Mouse (Mus musculus) gastrocnemius, adult 2 months (tissue): ENCODE measurements around the gene Cdkl5. TPM values are rescaled to one million over a fixed set of nuclear protein-coding genes. Genes with fewer than 3 reads are reported as not detected.

Experiments
- DNase-seq: peaks from one replicate; pipeline ENCODE4 v3.0.0; 2022
- H3K27ac ChIP-seq: fragments of 200-600 bp; 2 replicates; pipeline ENCODE4 v1.8.1; 2022; ENCODE audit warnings: mild to moderate bottlenecking
- H3K4me3 ChIP-seq: fragments of 200-600 bp; 2 replicates; pipeline ENCODE4 v1.8.1; 2022; ENCODE audit warnings: mild to moderate bottlenecking, moderate library complexity
- CTCF ChIP-seq: fragments of 200-600 bp; IDR thresholded peaks from 2 replicates; pipeline ENCODE4 v1.8.1; 2022; ENCODE audit warnings: antibody characterized with exemption, mild to moderate bottlenecking, moderate library complexity
- intact Hi-C: fragments of 180-260 bp; cut with DNase I; formaldehyde crosslinking; loops from one replicate; pipeline ENCODE4 v1.15.1; 2025
- total RNA-seq, 2 experiments: library from RNA; stranded (reverse); gene quantifications; 2 replicates each; pipeline ENCODE4 v1.2.3; 2021

Cdkl5 gene
- total RNA-seq, 2 experiments from 2014 or later: 0.69 to 1.8 TPM

- peak within 1 kb of the TSS; percentile 76 for H3K4me3 ChIP-seq
- H3K27ac ChIP-seq: 0 out of 2 replicates have a peak within 1 kb of the TSS, but pooled peaks have one; percentile 81
- intact Hi-C loops: loop anchor here (10.0 kb wide), 1 partner anchor 263 kb away; the partner anchor contains the start of gene Phka2
- TF ChIP-seq CTCF: no peak
- no peak for DNase-seq
Measured at GRCm38 (mm10) chrX:160767713-160768112, 226.8 kb downstream of the Cdkl5 start, which contains the start of gene Rs1. Gene Rs1 (plus strand): TSS chrX:160768013.

- TF ChIP-seq CTCF: no peak
- Histone ChIP-seq H3K4me3 (peak overlapping the region; percentile 76), H3K27ac (peak overlapping the region; percentile 81)
- no peak for DNase-seq
- intact Hi-C loops: loop anchor here (10.0 kb wide), 1 partner anchor 261 kb away; the partner anchor contains the start of gene Phka2
Measured at GRCm38 (mm10) chrX:160766233-160766616, 228.3 kb downstream of the Cdkl5 start.

- intact Hi-C loops: loop anchor here (10.0 kb wide), 1 partner anchor 261 kb away; the partner anchor contains the start of gene Phka2
- peak; percentile 87 for DNase-seq
Measured at GRCm38 (mm10) chrX:160765389-160766232, 228.9 kb downstream of the Cdkl5 start.

GRCm38 (mm10) chrX:160750808-160751207 lies 243.7 kb downstream of the Cdkl5 start:
- TF ChIP-seq CTCF: no peak
- H3K4me3 ChIP-seq: no peak overlapping the region
- intact Hi-C loops: no loop called here
- DNase-seq: no peak
- H3K27ac ChIP-seq: no peak overlapping the region

More at GRCm38 (mm10) chrX:160765389-160766232, 228.9 kb downstream of the Cdkl5 start:
- peak overlapping the region; percentile 76 for H3K4me3 ChIP-seq
- H3K27ac ChIP-seq: peak overlapping the region; percentile 81
- no peak; the same call in 1 of the 2 replicates for TF ChIP-seq CTCF

GRCm38 (mm10) chrX:160748653-160749052 lies 245.9 kb downstream of the Cdkl5 start:
- no peak for DNase-seq
- intact Hi-C loops: no loop called here
- no peak for TF ChIP-seq CTCF
- H3K4me3 ChIP-seq: no peak overlapping the region
- no peak overlapping the region for H3K27ac ChIP-seq

GRCm38 (mm10) chrX:160745399-160745798 lies 249.1 kb downstream of the Cdkl5 start:
- intact Hi-C loops: no loop called here
- Histone ChIP-seq H3K27ac (no peak overlapping the region), H3K4me3 (no peak overlapping the region)
- TF ChIP-seq CTCF: no peak
- DNase-seq: no peak

GRCm38 (mm10) chrX:160735650-160736049 lies 258.9 kb downstream of the Cdkl5 start, which contains the start of gene Ppef1:
Gene Ppef1 (minus strand): TSS chrX:160735765.
- intact Hi-C loops: no loop called here
- no peak for TF ChIP-seq CTCF
- Histone ChIP-seq H3K27ac (no peak within 1 kb of the TSS), H3K4me3 (no peak within 1 kb of the TSS)
- no peak for DNase-seq

Other genes with a start within 250 kb of the Cdkl5 start
- not detected for gene Rs1, start 226.7 kb downstream of the Cdkl5 start, total RNA-seq
- under 1 TPM in 1 of 2 experiments, not detected in 1; 0.11 TPM for gene Gja6, start 87.7 kb downstream of the Cdkl5 start, total RNA-seq
- under 1 TPM in 1 of 2 experiments, not detected in 1; 0.20 TPM for gene Scml2, start 122.5 kb upstream of the Cdkl5 start, total RNA-seq